Mouse (Mus musculus) C2C12 (cell line): Measurements from ENCODE around the gene Mzf1.

Source experiments
- CTCF ChIP-seq: IDR thresholded peaks from one replicate; pipeline ENCODE4 v1.5.1; 2011; ENCODE audit not compliant: control insufficient read depth, insufficient read depth, insufficient read length
- FOSL1 ChIP-seq: IDR thresholded peaks from one replicate; pipeline ENCODE4 v1.8.0; 2011; ENCODE audit warnings: mild to moderate bottlenecking, low read length; ENCODE audit not compliant: poor library complexity, insufficient read depth, severe bottlenecking
- MAX ChIP-seq: IDR thresholded peaks from one replicate; pipeline ENCODE4 v1.6.1; 2011; ENCODE audit warnings: mild to moderate bottlenecking, control low read depth
- USF1 ChIP-seq: IDR thresholded peaks from one replicate; pipeline ENCODE4 v1.6.1; 2011; ENCODE audit warnings: low read depth, mild to moderate bottlenecking, control low read depth, moderate library complexity

- peak; percentile 45 for TF ChIP-seq CTCF
- TF ChIP-seq MAX = no peak
- TF ChIP-seq USF1 = no peak
- no peak for TF ChIP-seq FOSL1
Observed at GRCm38 (mm10) chr7:13046084-13046483, 8.5 kb downstream of the Mzf1 start.
